Mouse (Mus musculus): ENCODE data around the gene Gdf2.

GRCm38 (mm10) chr14:33958186-33958585 lies 17.3 kb downstream of the Gdf2 start:
- TF ChIP-seq CTCF (IDR thresholded peaks at IDR 0.05; ENCODE audit: borderline replicate concordance, insufficient read depth, low read depth, low read length): no peak
- no peak for TF ChIP-seq POLR2A (IDR thresholded peaks at IDR 0.05; ENCODE audit: borderline replicate concordance, insufficient read depth, low read length)

Measured in cerebellum, adult 2 months (tissue).